Mouse (Mus musculus): ENCODE data around the gene Heatr1.
"Not testable (repeated sequence)": the region's sequence is repeated elsewhere in the genome, so short reads cannot be mapped to it uniquely, and the experiment has no call there.

Gene Heatr1

DNA sequence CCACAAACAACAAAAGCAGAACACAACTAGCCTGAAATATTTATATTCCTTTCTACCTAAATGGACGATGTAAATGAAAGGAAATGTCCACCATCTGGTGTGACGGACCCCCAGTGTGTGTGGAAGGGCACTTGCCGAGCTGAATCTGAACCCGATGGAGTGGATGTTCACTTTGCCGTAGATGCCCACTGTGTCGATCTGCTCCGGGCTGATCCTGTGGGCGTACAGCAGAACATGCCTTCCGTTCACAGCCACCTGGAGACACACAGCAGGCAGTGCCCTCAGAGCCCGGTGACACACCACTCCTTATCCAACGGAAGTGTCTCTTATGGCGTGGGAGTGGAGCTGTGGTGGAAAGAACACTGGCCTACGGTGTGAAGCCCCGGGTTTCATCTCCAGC, 58.3 kb downstream of the Heatr1 start:
- peak; percentile 59 for DNase-seq (ENCODE audit: low read depth, low spot score)

DNA sequence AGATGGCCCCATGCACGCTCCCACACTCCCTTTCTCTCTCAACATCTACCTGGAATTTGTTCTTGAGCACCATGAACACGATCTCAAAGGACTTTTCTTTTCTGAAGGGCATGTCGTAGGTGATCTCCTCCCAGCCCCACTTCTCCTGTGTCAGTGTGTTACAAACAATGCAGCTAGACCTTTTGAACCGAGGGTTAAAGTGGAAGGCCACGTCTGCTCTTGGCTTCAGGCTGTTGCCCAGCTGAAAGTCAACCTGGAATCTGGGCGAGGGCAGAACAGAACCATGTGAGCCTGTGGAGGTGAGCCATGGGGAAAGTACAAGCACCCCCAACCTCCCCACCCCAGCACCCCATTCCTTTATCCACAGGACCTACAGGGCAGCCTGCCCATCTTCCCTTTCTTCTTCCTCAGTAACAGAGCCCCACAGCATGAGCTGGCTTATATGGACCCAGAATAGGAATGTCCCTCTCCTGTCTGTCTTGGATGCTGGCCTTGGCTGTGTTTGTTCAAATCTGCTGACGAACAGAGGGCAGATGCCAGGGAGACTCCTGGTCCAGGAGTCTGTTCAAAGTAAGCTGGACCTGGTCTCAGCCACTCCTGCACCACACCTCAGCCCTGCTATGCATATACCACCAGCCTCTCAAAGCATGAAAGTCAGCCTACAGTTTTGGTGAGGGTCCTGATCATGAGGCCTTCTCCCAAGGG, 60.0 kb downstream of the Heatr1 start:
- DNase-seq (ENCODE audit: low read depth, low spot score) = no peak

DNA sequence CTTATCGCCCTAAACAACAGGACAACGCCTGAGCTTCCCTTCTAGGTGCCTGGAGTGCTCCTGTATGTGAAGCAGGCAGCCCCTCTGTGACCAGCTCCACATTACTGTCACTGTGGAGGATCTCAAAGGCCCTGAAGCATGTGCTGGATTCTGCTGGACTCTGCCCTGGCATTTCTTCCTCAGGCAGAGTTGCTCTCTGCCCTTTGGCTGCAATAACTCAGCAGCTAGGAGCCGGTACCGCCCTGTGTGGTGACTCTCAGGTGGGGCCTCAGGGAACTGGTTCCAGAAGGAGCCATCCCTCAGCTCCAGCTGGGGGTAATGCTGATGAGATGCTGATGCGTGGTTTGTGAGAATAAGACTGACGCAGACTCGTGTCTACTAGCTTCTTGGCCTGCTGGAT, 61.9 kb downstream of the Heatr1 start:
- DNase-seq (ENCODE audit: low read depth, low spot score) = no peak

DNA sequence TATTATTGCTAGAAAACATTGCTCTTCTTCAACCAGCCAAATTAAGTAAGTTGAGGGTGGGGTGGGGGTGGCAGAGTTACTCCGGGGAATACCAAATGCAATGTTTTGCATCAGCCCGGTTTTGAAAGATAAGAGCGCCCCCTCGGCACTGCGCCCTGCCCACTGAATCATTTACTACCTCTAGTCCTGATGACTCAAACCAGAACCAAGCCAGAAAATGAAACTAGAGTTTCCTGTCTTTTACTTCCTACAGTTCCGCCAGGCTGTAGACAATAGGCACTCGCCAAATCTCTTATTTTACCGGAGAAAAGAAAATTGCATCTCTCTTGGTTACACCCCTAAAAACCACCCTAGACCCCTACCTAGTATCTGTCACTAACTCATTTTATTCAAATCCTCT, 65.6 kb downstream of the Heatr1 start:
- DNase-seq (ENCODE audit: low read depth, low spot score) = peak; percentile 90

DNA sequence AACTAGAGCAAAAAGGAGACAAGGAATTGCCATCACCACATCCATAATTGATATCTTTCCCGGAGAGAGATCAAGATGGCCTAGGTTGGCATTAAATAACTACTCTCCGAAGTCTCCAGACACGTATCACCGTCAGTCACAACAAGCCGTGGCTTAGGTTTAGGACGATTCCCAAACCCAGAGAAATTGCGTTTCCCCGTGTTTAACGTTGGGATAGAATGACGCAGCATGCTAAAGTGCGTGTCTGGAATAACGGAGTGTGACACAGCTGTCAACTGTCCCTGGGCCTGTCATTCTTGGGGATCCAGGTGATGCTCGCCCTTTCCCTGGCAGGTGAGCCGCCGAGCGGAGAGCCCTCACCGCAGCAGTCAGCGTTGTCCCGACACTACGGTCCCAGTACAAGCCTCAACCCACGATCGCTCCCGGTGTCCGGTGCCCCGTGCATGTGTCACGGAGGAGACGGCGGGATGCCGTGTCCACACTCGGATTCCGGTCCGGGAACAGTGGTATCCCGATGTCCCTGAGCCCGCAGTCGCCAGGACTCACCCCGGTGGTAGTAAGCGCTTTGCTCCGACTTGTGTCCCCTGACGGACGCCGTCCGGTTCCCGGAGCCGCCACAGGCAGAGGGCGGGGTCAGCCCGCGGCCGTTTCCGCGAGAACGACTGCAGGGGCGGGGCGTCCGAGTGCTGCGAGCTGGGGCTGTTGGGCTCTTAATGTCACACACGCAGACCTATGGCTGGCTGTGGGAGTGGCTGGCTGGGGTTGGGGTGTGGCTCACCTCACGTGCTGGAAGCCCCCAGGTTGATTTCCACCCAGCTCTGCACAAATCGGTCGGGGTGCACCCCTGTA, 66.3 kb downstream of the Heatr1 start:
- peak; percentile 96 for DNase-seq (ENCODE audit: low read depth, low spot score)

DNA sequence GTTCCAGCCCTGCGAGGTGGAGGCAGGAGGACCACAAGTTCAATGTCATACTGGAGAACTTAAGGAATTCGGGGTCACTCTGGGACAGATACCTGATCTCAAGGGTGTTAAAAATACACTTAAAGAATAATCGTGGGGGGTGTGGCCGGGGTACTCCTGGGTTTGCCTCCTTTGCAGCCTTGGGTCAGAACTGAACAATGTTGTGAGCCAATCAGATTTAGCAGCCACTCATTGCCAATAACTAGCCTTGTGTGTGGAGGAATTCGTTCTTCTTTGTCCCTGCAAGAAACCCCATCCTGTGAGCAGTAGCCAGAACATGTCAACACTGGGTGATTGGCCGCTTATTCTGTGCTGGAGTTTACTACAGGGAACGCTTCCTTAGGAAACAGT, 66.9 kb downstream of the Heatr1 start:
- DNase-seq (ENCODE audit: low read depth, low spot score) = peak; percentile 45

DNA sequence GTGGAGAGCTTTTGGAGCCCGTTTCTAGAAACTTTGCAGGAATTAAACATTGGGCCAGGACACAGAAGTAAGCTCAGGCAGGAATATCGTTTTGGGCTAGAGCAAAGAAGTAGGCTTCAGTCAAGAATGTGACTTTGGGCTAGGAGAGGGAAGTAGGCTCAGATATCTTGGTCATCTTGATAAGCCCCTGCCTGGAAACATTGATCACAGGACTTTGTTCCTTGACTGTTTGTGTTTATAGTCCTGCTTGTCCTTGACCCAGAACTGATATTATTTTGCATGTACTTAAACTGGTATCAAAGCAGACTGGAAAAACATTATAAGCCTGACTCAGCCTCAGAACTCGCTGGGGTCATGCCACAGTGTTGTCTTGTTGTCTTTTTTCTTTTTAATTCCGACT, 67.8 kb downstream of the Heatr1 start:
- DNase-seq (ENCODE audit: low read depth, low spot score) = no peak

DNA sequence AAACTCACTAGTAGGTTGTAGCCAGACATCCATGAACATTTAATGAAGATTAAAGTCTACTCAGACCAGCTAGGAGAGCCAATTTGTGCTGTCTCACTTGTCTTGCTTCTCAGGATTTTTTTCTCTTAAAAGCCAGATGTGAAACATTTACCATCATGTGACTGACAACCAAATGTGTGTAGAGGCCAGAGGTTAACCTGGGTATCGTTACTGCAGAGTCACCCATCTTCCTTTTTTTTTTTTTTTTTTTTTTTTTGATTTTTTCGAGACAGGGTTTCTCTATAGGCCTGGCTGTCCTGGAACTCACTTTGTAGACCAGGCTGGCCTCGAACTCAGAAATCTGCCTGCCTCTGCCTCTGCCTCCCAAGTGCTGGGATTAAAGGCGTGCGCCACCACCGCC, 69.3 kb downstream of the Heatr1 start:
- DNase-seq (ENCODE audit: low read depth, low spot score) = not testable (repeated sequence)

DNA sequence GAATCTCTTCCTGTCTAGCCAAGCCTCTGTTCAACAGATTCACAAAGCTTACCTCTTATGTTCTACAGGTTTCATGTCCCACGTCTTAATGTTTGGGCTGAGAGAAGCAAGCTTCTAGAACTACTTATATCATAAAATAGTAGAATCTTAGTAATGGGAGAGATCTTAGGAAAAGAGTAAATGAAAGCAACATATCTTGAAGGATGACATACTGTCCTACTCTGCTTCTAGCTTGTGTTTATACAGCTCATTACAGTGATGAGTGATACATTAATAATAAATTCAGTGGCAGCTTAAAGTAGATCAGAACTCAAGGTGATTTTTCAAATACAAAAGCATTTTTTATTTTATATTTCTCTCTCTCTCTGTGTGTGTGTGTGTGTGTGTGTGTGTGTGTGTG, 70.0 kb downstream of the Heatr1 start, which contains the start of gene Lgals8:
Gene Lgals8, minus strand, starts transcription at position 101 of the 400 bp plus-strand sequence.
- no peak for DNase-seq (ENCODE audit: low read depth, low spot score)

DNA sequence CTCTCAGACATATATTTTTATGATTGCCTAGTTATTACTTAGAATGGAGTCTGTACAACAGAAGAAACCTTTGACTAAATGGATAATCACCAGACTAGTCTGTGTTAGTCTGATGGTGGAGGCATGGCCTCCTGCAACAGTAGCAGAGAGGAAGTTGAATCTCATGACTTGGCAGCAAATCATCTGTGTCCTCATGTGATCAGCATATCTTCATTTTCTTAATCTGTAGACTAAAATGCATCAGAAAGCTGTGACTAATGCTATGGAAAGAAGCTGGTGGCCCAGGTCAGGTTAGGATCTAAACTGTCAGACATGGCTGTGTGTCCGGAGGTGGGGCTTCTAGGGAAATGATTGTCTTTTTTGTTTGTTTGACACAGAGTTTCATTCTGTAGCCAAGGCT, 73.7 kb downstream of the Heatr1 start:
- DNase-seq (ENCODE audit: low read depth, low spot score) = no peak

DNA sequence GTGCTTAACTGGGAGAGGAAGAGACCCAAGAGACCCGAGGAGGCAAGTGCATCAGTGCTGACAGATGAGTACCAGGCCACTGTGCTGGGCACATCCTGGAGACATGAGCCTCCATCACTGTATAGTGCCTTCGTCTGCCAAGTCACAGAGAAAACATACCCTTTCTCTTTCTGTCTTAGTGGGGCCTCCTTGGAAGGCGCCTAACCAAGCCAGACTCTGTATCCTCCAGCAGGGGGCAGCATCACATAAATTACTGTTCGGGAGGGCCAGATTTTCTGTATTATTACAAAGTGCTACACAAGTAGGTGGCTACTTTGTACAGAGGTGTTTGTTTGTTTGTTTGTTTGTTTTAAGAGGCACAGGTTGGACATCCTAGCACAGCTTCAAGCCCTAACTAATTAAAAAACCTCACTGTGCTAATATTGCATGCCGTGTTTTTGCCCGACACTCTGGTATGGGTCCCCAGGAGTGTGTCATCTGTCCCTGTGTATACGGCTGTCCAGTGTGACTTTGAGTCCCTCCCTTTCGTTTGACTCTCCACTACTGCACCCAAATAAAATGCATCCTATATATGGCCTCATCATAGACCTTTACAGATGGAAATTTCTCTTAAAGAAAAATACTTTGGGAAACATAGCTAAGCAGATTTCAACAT, 79.0 kb downstream of the Heatr1 start:
- peak; percentile 74 for DNase-seq (ENCODE audit: low read depth, low spot score)

DNA sequence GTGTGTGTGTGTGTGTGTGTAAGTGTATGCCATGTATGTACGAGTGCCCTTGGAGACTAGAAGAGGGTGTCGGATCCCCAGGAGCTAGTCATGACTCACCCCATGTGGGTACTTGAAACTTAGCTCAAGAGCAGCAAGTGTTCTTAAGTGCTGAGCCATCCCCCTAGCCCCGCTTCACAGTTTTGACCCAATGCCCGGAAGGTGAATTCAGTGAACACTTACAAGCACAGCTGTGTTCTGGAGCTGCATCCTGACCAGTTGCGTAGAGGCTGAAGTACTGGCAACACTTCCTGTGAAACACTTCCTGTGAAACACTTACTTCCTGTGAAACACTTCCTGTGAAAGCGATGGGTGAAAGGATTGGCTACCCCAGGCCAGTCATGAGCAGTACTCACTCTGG, 80.4 kb downstream of the Heatr1 start:
- DNase-seq (ENCODE audit: low read depth, low spot score) = no peak

DNA sequence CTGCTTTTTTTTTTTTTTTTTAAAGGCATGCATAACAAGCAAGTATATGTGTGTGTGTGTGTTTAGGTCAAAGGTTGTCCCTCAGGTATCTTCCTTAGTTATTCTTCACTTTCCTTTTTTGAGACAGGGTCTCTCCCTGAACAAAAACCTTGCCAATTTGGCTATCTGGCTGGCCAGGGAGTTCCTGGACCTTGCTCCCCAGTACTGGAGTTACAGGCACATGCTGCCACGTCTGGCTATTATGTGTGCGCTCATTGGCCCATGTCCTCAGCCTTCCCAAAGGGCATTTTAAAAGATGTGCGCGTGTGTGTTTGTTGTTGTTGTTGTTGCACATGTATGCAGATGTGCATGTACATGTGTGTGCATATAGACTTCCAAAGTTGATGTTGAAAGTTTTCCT, 82.1 kb downstream of the Heatr1 start:
- DNase-seq (ENCODE audit: low read depth, low spot score) = no peak

DNA sequence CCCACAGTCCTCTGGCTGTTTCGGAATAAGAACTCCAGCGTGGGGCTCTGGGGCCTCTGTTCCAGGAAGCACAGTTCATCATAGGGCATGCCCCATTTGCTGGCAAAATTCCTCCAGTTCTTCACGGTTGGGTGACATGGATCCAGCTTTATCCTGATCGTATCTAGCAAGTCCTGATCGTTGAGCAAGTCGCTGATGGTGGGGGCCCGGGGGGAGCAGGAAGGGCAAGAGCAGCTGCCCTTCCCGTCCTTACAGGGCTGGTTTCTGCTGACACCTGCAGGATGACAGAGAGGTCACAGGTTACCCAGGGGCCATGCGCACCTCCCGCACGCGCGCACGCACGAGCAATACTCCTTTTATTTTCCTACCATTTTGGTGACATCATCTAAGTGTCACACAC, 83.5 kb downstream of the Heatr1 start:
- no peak for DNase-seq (ENCODE audit: low read depth, low spot score)

DNA sequence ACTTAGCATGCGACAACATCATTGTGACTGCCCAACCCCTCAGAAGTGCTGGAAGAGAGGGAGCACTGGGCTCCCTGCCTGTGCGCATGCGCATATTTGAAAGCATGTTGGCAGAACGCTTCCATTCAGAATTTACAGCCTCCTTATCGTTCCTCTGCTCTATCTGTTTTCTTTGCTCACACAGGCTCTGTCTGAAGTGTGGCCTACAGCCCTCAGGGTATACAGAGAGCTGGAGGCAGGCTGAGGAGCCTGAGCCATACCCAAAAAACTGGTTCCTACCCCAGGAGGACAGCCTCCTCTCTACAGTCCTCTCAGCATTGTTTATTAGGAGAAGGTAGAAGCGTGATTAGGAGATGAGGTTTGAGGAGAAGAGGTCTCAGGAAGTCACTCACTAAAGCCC, 85.0 kb downstream of the Heatr1 start:
- DNase-seq (ENCODE audit: low read depth, low spot score) = no peak

DNA sequence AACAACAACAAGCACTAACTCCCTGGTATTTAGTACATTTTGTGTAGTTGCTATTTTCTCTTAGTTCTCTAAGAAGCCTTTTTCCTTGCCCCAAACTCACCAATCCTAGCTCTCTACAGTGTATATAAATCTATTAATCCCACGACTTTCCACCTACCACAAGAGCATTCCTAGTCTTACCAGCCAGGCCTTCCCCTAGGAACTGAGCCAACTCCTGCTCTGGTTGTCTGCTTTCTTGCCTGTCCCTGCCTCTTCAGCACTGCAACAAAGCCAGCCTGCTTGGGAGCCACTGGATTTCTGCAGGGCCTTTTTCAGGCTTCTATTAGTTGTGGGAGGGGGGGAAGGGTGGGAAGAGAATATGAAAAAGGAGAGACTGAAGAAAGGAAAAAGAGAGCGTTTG, 90.4 kb downstream of the Heatr1 start:
- no peak for DNase-seq (ENCODE audit: low read depth, low spot score)

DNA sequence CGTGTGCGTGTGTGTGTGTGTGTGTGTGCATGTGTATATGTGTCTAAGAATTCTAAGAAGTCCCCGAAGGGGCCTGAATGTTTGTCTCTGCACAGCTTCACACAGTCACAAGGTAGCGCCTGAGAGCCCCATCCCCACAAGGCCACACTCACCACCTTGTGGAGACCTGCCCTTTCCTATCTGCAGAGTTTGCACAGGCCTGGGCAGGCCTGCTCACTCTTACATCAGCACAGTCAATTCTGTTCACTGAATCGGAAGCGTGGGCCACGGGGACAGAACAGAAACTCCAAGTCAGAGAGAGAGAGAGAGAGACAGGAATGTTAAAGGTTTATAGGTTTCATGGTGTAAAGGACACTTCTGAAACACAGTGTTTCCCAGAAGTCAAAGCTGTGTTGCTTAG, 90.8 kb downstream of the Heatr1 start:
- no peak for DNase-seq (ENCODE audit: low read depth, low spot score)

All from brain, adult 2 months (tissue).